Mouse (Mus musculus): ENCODE results near the gene Lrriq3. TPM values are rescaled to one million over a fixed set of nuclear protein-coding genes. Genes with fewer than 3 reads are reported as not detected.

The Lrriq3 gene
- 43.6 and 51.5 TPM in 2 replicates for polyA plus RNA-seq (2012; rRNA removed)

- TF ChIP-seq CTCF (IDR thresholded peaks at IDR 0.05; ENCODE audit: control insufficient read depth, insufficient read depth, insufficient replicate concordance, low read depth, low read length) (no peak), POLR2A (IDR thresholded peaks at IDR 0.05; ENCODE audit: control insufficient read depth, low read depth, low read length) (peak; percentile 92)
- Histone ChIP-seq H3K4me1 (ENCODE audit: control insufficient read depth, insufficient read depth, low read length) (no peaks in the 10 kb centered on the region), H3K27ac (ENCODE audit: control insufficient read depth, insufficient read depth, low read depth, low read length) (peak within 1 kb of the TSS; percentile 80)
Measured at GRCm38 (mm10) chr3:155093116-155093956, at the start of gene Lrriq3, which contains the start of gene Fpgt. Gene Lrriq3, plus strand, starts transcription at chr3:155093434. Gene Fpgt, minus strand, starts transcription at chr3:155093403.

GRCm38 (mm10) chr3:155052021-155052420 is 41.2 kb upstream of the Lrriq3 start:
- H3K4me1 ChIP-seq (ENCODE audit: control insufficient read depth, insufficient read depth, low read length), result no peaks in the 10 kb centered on the region
- H3K27me3 ChIP-seq (ENCODE audit: control insufficient read depth, insufficient read depth, low read length), result no peaks in the 10 kb centered on the region
- H3K27ac ChIP-seq (ENCODE audit: control insufficient read depth, insufficient read depth, low read depth, low read length), result no peak overlapping the region
- H3K4me3 ChIP-seq (ENCODE audit: control insufficient read depth, low read depth, low read length), result no peak overlapping the region
- TF ChIP-seq CTCF (IDR thresholded peaks at IDR 0.05; ENCODE audit: control insufficient read depth, insufficient read depth, insufficient replicate concordance, low read depth, low read length), result no peak
- no peak for TF ChIP-seq POLR2A (IDR thresholded peaks at IDR 0.05; ENCODE audit: control insufficient read depth, low read depth, low read length)
- no peaks in the 10 kb centered on the region for H3K36me3 ChIP-seq (ENCODE audit: control insufficient read depth, insufficient read depth, low read length)

More at GRCm38 (mm10) chr3:155093116-155093956, at the start of gene Lrriq3, which contains the start of gene Fpgt:
- Histone ChIP-seq H3K36me3 (ENCODE audit: control insufficient read depth, insufficient read depth, low read length) (0 out of 2 replicates have a peak, but pooled peaks cover 1% of the 10 kb centered on the region), H3K27me3 (ENCODE audit: control insufficient read depth, insufficient read depth, low read length) (no peaks in the 10 kb centered on the region), H3K4me3 (ENCODE audit: control insufficient read depth, low read depth, low read length) (peak within 1 kb of the TSS; percentile 92)

- no peaks in the 10 kb centered on the region for H3K4me1 ChIP-seq (ENCODE audit: control insufficient read depth, insufficient read depth, low read length)
- no peak overlapping the region for H3K4me3 ChIP-seq (ENCODE audit: control insufficient read depth, low read depth, low read length)
- no peak for TF ChIP-seq CTCF (IDR thresholded peaks at IDR 0.05; ENCODE audit: control insufficient read depth, insufficient read depth, insufficient replicate concordance, low read depth, low read length)
- no peak for TF ChIP-seq POLR2A (IDR thresholded peaks at IDR 0.05; ENCODE audit: control insufficient read depth, low read depth, low read length)
- no peaks in the 10 kb centered on the region for H3K36me3 ChIP-seq (ENCODE audit: control insufficient read depth, insufficient read depth, low read length)
- no peaks in the 10 kb centered on the region for H3K27me3 ChIP-seq (ENCODE audit: control insufficient read depth, insufficient read depth, low read length)
- no peak overlapping the region for H3K27ac ChIP-seq (ENCODE audit: control insufficient read depth, insufficient read depth, low read depth, low read length)
Measured at GRCm38 (mm10) chr3:155053189-155053588, 40.0 kb upstream of the Lrriq3 start.

- Histone ChIP-seq H3K4me1 (ENCODE audit: control insufficient read depth, insufficient read depth, low read length) (no peaks in the 10 kb centered on the region), H3K4me3 (ENCODE audit: control insufficient read depth, low read depth, low read length) (no peak within 1 kb of the TSS), H3K36me3 (ENCODE audit: control insufficient read depth, insufficient read depth, low read length) (no peaks in the 10 kb centered on the region), H3K27ac (ENCODE audit: control insufficient read depth, insufficient read depth, low read depth, low read length) (no peak within 1 kb of the TSS), H3K27me3 (ENCODE audit: control insufficient read depth, insufficient read depth, low read length) (no peaks in the 10 kb centered on the region)
- TF ChIP-seq CTCF (IDR thresholded peaks at IDR 0.05; ENCODE audit: control insufficient read depth, insufficient read depth, insufficient replicate concordance, low read depth, low read length) (no peak), POLR2A (IDR thresholded peaks at IDR 0.05; ENCODE audit: control insufficient read depth, low read depth, low read length) (no peak)
Measured at GRCm38 (mm10) chr3:155055231-155055916, 37.9 kb upstream of the Lrriq3 start, which contains the start of gene Tnni3k. Gene Tnni3k, minus strand, starts transcription at chr3:155055407.

- Histone ChIP-seq H3K4me1 (ENCODE audit: control insufficient read depth, insufficient read depth, low read length) (no peaks in the 10 kb centered on the region), H3K36me3 (ENCODE audit: control insufficient read depth, insufficient read depth, low read length) (no peaks in the 10 kb centered on the region), H3K27me3 (ENCODE audit: control insufficient read depth, insufficient read depth, low read length) (no peaks in the 10 kb centered on the region), H3K4me3 (ENCODE audit: control insufficient read depth, low read depth, low read length) (no peak overlapping the region), H3K27ac (ENCODE audit: control insufficient read depth, insufficient read depth, low read depth, low read length) (no peak overlapping the region)
- TF ChIP-seq POLR2A (IDR thresholded peaks at IDR 0.05; ENCODE audit: control insufficient read depth, low read depth, low read length) (no peak), CTCF (IDR thresholded peaks at IDR 0.05; ENCODE audit: control insufficient read depth, insufficient read depth, insufficient replicate concordance, low read depth, low read length) (no peak)
Measured at GRCm38 (mm10) chr3:155056606-155057005, 36.6 kb upstream of the Lrriq3 start.

- Histone ChIP-seq H3K4me1 (ENCODE audit: control insufficient read depth, insufficient read depth, low read length) (no peaks in the 10 kb centered on the region), H3K27ac (ENCODE audit: control insufficient read depth, insufficient read depth, low read depth, low read length) (no peak overlapping the region), H3K27me3 (ENCODE audit: control insufficient read depth, insufficient read depth, low read length) (no peaks in the 10 kb centered on the region), H3K36me3 (ENCODE audit: control insufficient read depth, insufficient read depth, low read length) (no peaks in the 10 kb centered on the region), H3K4me3 (ENCODE audit: control insufficient read depth, low read depth, low read length) (no peak overlapping the region)
- TF ChIP-seq POLR2A (IDR thresholded peaks at IDR 0.05; ENCODE audit: control insufficient read depth, low read depth, low read length) (no peak), CTCF (IDR thresholded peaks at IDR 0.05; ENCODE audit: control insufficient read depth, insufficient read depth, insufficient replicate concordance, low read depth, low read length) (no peak)
Measured at GRCm38 (mm10) chr3:155057566-155057965, 35.7 kb upstream of the Lrriq3 start.
